Mouse (Mus musculus): ENCODE measurements around the gene Gm15517. TPM values are rescaled to one million over a fixed set of nuclear protein-coding genes. Genes with fewer than 3 reads are reported as not detected.

Gene Gm15517
- total and polyA plus RNA-seq, 2 experiments from 2014 or later: not detected

GRCm38 (mm10) chr7:44305686-44306085 lies 44.4 kb downstream of the Gm15517 start:
- Histone ChIP-seq H3K4me1 (ENCODE audit: control insufficient read depth, insufficient read depth) (peaks cover 9% of the 10 kb centered on the region), H3K27me3 (ENCODE audit: control insufficient read depth, insufficient read depth, low read length) (peaks cover 18% of the 10 kb centered on the region; the same call in 1 of the 2 replicates), H3K9me3 (replicated peaks; ENCODE audit: control insufficient read depth, low read length) (no peaks in the 10 kb centered on the region), H3K27ac (ENCODE audit: low read depth) (no peak overlapping the region), H3K36me3 (replicated peaks; ENCODE audit: control insufficient read depth, insufficient read depth, low read length) (no peaks in the 10 kb centered on the region), H3K4me2 (ENCODE audit: low read depth, low read length) (peak overlapping the region; percentile 75), H3K4me3 (ENCODE audit: low read depth, low read length) (no peak overlapping the region), H3K9ac (replicated peaks; ENCODE audit: low read depth, low read length) (no peak overlapping the region)
- no peak for ATAC-seq (ENCODE audit: insufficient read depth, low read depth)
- WGBS: 17% methylated on average over 16 of the region's 16 CpGs
- TF ChIP-seq EP300 (IDR thresholded peaks at IDR 0.05; ENCODE audit: low read depth) (no peak), CTCF (IDR thresholded peaks at IDR 0.05; ENCODE audit: low read depth) (no peak)
- DNase-seq (ENCODE audit: low spot score): no peak

- no peak within 1 kb of the TSS for H3K27ac ChIP-seq (ENCODE audit: low read depth)
- H3K27me3 ChIP-seq (ENCODE audit: control insufficient read depth, insufficient read depth, low read length): peaks cover 27% of the 10 kb centered on the region
- no peak for DNase-seq (ENCODE audit: low spot score)
- no peaks in the 10 kb centered on the region for H3K36me3 ChIP-seq (replicated peaks; ENCODE audit: control insufficient read depth, insufficient read depth, low read length)
- ATAC-seq (ENCODE audit: insufficient read depth, low read depth): no peak
- no peak within 1 kb of the TSS for H3K9ac ChIP-seq (replicated peaks; ENCODE audit: low read depth, low read length)
- no peak for TF ChIP-seq CTCF (IDR thresholded peaks at IDR 0.05; ENCODE audit: low read depth)
- no peak for TF ChIP-seq EP300 (IDR thresholded peaks at IDR 0.05; ENCODE audit: low read depth)
- H3K4me3 ChIP-seq (ENCODE audit: low read depth, low read length): no peak within 1 kb of the TSS
- peaks cover 18% of the 10 kb centered on the region for H3K4me1 ChIP-seq (ENCODE audit: control insufficient read depth, insufficient read depth)
- WGBS: 69% methylated on average over 6 of the region's 6 CpGs
- peak within 1 kb of the TSS; percentile 75 for H3K4me2 ChIP-seq (ENCODE audit: low read depth, low read length)
- H3K9me3 ChIP-seq (replicated peaks; ENCODE audit: control insufficient read depth, low read length): no peaks in the 10 kb centered on the region
Measured at GRCm38 (mm10) chr7:44306516-44307240, 45.4 kb downstream of the Gm15517 start, which contains the start of gene Clec11a. Gene Clec11a (minus strand): TSS chr7:44306902.

- TF ChIP-seq EP300 (IDR thresholded peaks at IDR 0.05; ENCODE audit: low read depth) (no peak), CTCF (IDR thresholded peaks at IDR 0.05; ENCODE audit: low read depth) (no peak)
- H3K4me2 ChIP-seq (ENCODE audit: low read depth, low read length): no peak overlapping the region
- H3K27me3 ChIP-seq (ENCODE audit: control insufficient read depth, insufficient read depth, low read length): peaks cover 35% of the 10 kb centered on the region
- no peak overlapping the region for H3K27ac ChIP-seq (ENCODE audit: low read depth)
- H3K36me3 ChIP-seq (replicated peaks; ENCODE audit: control insufficient read depth, insufficient read depth, low read length): no peaks in the 10 kb centered on the region
- ATAC-seq (ENCODE audit: insufficient read depth, low read depth): no peak
- H3K4me1 ChIP-seq (ENCODE audit: control insufficient read depth, insufficient read depth): peaks cover 18% of the 10 kb centered on the region
- no peak overlapping the region for H3K9ac ChIP-seq (replicated peaks; ENCODE audit: low read depth, low read length)
- no peak overlapping the region for H3K4me3 ChIP-seq (ENCODE audit: low read depth, low read length)
- no peak for DNase-seq (ENCODE audit: low spot score)
- H3K9me3 ChIP-seq (replicated peaks; ENCODE audit: control insufficient read depth, low read length): no peaks in the 10 kb centered on the region
- WGBS: 69% methylated on average over 9 of the region's 9 CpGs
Measured at GRCm38 (mm10) chr7:44307261-44308020, 46.2 kb downstream of the Gm15517 start.

GRCm38 (mm10) chr7:44309475-44310284 lies 48.4 kb downstream of the Gm15517 start, which contains the start of gene Shank1:
Gene Shank1 (plus strand): TSS chr7:44310253.
- H3K27ac ChIP-seq (ENCODE audit: low read depth): no peak within 1 kb of the TSS
- no peak within 1 kb of the TSS for H3K9ac ChIP-seq (replicated peaks; ENCODE audit: low read depth, low read length)
- TF ChIP-seq EP300 (IDR thresholded peaks at IDR 0.05; ENCODE audit: low read depth): no peak
- no peak for TF ChIP-seq CTCF (IDR thresholded peaks at IDR 0.05; ENCODE audit: low read depth)
- DNase-seq (ENCODE audit: low spot score) (no peak), ATAC-seq (ENCODE audit: insufficient read depth, low read depth) (no peak)
- H3K4me3 ChIP-seq (ENCODE audit: low read depth, low read length): peak within 1 kb of the TSS; percentile 39
- no peaks in the 10 kb centered on the region for H3K36me3 ChIP-seq (replicated peaks; ENCODE audit: control insufficient read depth, insufficient read depth, low read length)
- H3K27me3 ChIP-seq (ENCODE audit: control insufficient read depth, insufficient read depth, low read length): peaks cover 39% of the 10 kb centered on the region
- no peaks in the 10 kb centered on the region for H3K9me3 ChIP-seq (replicated peaks; ENCODE audit: control insufficient read depth, low read length)
- peak within 1 kb of the TSS; percentile 85 for H3K4me2 ChIP-seq (ENCODE audit: low read depth, low read length)
- 21% methylated on average over 10 of the region's 22 CpGs for WGBS
- peaks cover 14% of the 10 kb centered on the region for H3K4me1 ChIP-seq (ENCODE audit: control insufficient read depth, insufficient read depth)

- Histone ChIP-seq H3K27ac (ENCODE audit: low read depth) (no peak overlapping the region), H3K9ac (replicated peaks; ENCODE audit: low read depth, low read length) (no peak overlapping the region), H3K4me3 (ENCODE audit: low read depth, low read length) (peak overlapping the region; percentile 39), H3K27me3 (ENCODE audit: control insufficient read depth, insufficient read depth, low read length) (peaks cover 39% of the 10 kb centered on the region), H3K36me3 (replicated peaks; ENCODE audit: control insufficient read depth, insufficient read depth, low read length) (no peaks in the 10 kb centered on the region), H3K4me1 (ENCODE audit: control insufficient read depth, insufficient read depth) (peaks cover 14% of the 10 kb centered on the region), H3K9me3 (replicated peaks; ENCODE audit: control insufficient read depth, low read length) (no peaks in the 10 kb centered on the region), H3K4me2 (ENCODE audit: low read depth, low read length) (peak overlapping the region; percentile 85)
- ATAC-seq (ENCODE audit: insufficient read depth, low read depth) (no peak), DNase-seq (ENCODE audit: low spot score) (no peak)
- no peak for TF ChIP-seq CTCF (IDR thresholded peaks at IDR 0.05; ENCODE audit: low read depth)
- TF ChIP-seq EP300 (IDR thresholded peaks at IDR 0.05; ENCODE audit: low read depth): no peak
- under 1% methylated on average over 37 of the region's 40 CpGs for WGBS
Measured at GRCm38 (mm10) chr7:44310285-44310877, 49.1 kb downstream of the Gm15517 start.
